In the genomic region with DNA sequence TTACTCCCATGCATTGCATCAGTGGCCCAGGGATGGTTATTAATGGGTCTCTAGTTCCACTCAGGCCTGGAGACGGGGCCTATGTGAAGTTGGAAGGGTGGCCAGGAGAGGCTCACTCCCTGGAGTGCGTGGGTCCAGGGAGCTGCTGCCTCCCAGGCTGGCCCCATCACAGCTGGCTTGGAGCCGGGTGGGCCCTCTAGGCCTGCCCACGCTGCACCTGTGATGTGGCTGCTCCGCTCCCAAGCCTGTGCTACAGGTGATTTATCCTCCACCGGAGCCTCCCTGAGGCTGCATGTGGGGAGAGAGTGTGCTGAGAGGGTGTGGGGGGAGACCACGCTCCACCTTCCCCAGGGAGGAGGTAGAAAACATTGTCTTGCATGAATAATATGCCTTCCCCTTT, we compare ENCODE assay signal across 18 mouse cellular contexts.
A peak's percentile ranks its signal among the peaks of the same experiment; 100 is the strongest.
DNase-seq lines count a peak whose midpoint lies in the region; ATAC-seq lines count a peak whose summit lies in the region.
"Had no signal": no experiment of that assay in that cellular context is flagged by ENCODE, and none has a peak within 500 bp of the region (broad histone marks: within the 10 kb centered on the region; RNA-seq: fewer than 3 reads in every experiment).

No protein-coding gene starts in this region.

- no peaks in the 10 kb centered on the region for H3K27me3 ChIP-seq in hindbrain, embryonic 10.5 days (ENCODE audit: insufficient read depth, poor library complexity, severe bottlenecking)
- no peaks in the 10 kb centered on the region for H3K27me3 ChIP-seq in hindbrain, embryonic 12.5 days
- H3K27me3 ChIP-seq in neural tube, embryonic 13.5 days = no peaks in the 10 kb centered on the region
- H3K27me3 ChIP-seq in limb, embryonic 12.5 days = no peaks in the 10 kb centered on the region
- no peaks in the 10 kb centered on the region for H3K27me3 ChIP-seq in stomach, embryonic 15.5 days (replicated peaks)
- H3K27me3 ChIP-seq: neural tube, embryonic 12.5 days; Patski had no signal

- no peaks in the 10 kb centered on the region for H3K9me3 ChIP-seq in hindbrain, embryonic 10.5 days
- H3K9me3 ChIP-seq in hindbrain, embryonic 12.5 days (replicated peaks) = no peaks in the 10 kb centered on the region
- no peaks in the 10 kb centered on the region for H3K9me3 ChIP-seq in neural tube, embryonic 13.5 days
- H3K9me3 ChIP-seq in limb, embryonic 12.5 days = no peaks in the 10 kb centered on the region
- no peaks in the 10 kb centered on the region for H3K9me3 ChIP-seq in stomach, embryonic 15.5 days
- H3K9me3 ChIP-seq: neural tube, embryonic 12.5 days had no signal

- DNase-seq in hindbrain, embryonic 10.5 days (ENCODE audit: low spot score) = no peak
- DNase-seq in neural tube, embryonic 10.5 days (ENCODE audit: extremely low spot score, low spot score) = no peak
- no peak for DNase-seq in spleen, adult 12 weeks (ENCODE audit: low spot score)
- DNase-seq in MN1 (ENCODE audit: low spot score) = no peak
- DNase-seq: cerebellum, postnatal 25 days; heart, adult 2 months; lung, postnatal 10 days; right cerebral cortex, adult 18-20 months; thymus, adult 18-20 months had no signal

- no peak overlapping the region for H3K4me2 ChIP-seq in hindbrain, embryonic 12.5 days (replicated peaks)
- no peak overlapping the region for H3K4me2 ChIP-seq in neural tube, embryonic 13.5 days
- no peak overlapping the region for H3K4me2 ChIP-seq in limb, embryonic 12.5 days
- H3K4me2 ChIP-seq in stomach, embryonic 15.5 days = no peak overlapping the region
- H3K4me2 ChIP-seq: neural tube, embryonic 12.5 days had no signal

- ATAC-seq in hindbrain, embryonic 12.5 days (ENCODE audit: low FRiP score) = no peak
- peak; percentile 41; the same call in 1 of the 2 replicates for ATAC-seq in neural tube, embryonic 13.5 days (ENCODE audit: low read depth)
- peak; percentile 32; the same call in 1 of the 2 replicates for ATAC-seq in limb, embryonic 12.5 days (ENCODE audit: insufficient number of reproducible peaks, insufficient read depth, low FRiP score, low TSS enrichment, low read depth)
- peak; percentile 35; the same call in 1 of the 2 replicates for ATAC-seq in stomach, embryonic 15.5 days (ENCODE audit: insufficient read depth, low FRiP score, low read depth)
- ATAC-seq: hindbrain, embryonic 16.5 days; Patski had no signal

- H3K9ac ChIP-seq in hindbrain, embryonic 12.5 days = no peak overlapping the region
- no peak overlapping the region for H3K9ac ChIP-seq in neural tube, embryonic 13.5 days
- no peak overlapping the region for H3K9ac ChIP-seq in limb, embryonic 12.5 days (replicated peaks)
- no peak overlapping the region for H3K9ac ChIP-seq in stomach, embryonic 15.5 days
- H3K9ac ChIP-seq: liver, embryonic 14.5 days; neural tube, embryonic 12.5 days had no signal

- H3K27ac ChIP-seq in hindbrain, embryonic 10.5 days = peak overlapping the region; percentile 68
- H3K27ac ChIP-seq in hindbrain, embryonic 12.5 days = no peak overlapping the region
- H3K27ac ChIP-seq in neural tube, embryonic 13.5 days (replicated peaks) = 0 out of 2 replicates have a peak overlapping the region, but pooled peaks have one; percentile 5
- peak overlapping the region; percentile 37 for H3K27ac ChIP-seq in limb, embryonic 12.5 days
- no peak overlapping the region for H3K27ac ChIP-seq in stomach, embryonic 15.5 days
- H3K27ac ChIP-seq: heart, adult 2 months; kidney, postnatal 0 days; liver, embryonic 14.5 days; neural tube, embryonic 12.5 days had no signal

- no peak overlapping the region for H3K4me3 ChIP-seq in hindbrain, embryonic 10.5 days
- H3K4me3 ChIP-seq in hindbrain, embryonic 12.5 days = no peak overlapping the region
- no peak overlapping the region for H3K4me3 ChIP-seq in neural tube, embryonic 13.5 days
- H3K4me3 ChIP-seq in limb, embryonic 12.5 days (replicated peaks) = no peak overlapping the region
- no peak overlapping the region for H3K4me3 ChIP-seq in stomach, embryonic 15.5 days (replicated peaks)
- H3K4me3 ChIP-seq: heart, adult 2 months; neural tube, embryonic 12.5 days had no signal

- H3K4me1 ChIP-seq in hindbrain, embryonic 10.5 days (replicated peaks) = peaks cover 12% of the 10 kb centered on the region
- peaks cover 17% of the 10 kb centered on the region for H3K4me1 ChIP-seq in hindbrain, embryonic 12.5 days
- H3K4me1 ChIP-seq in neural tube, embryonic 13.5 days (replicated peaks) = peaks cover 32% of the 10 kb centered on the region
- H3K4me1 ChIP-seq in limb, embryonic 12.5 days (replicated peaks) = peaks cover 33% of the 10 kb centered on the region
- H3K4me1 ChIP-seq in stomach, embryonic 15.5 days = no peaks in the 10 kb centered on the region

- 87% methylated on average over 7 of the region's 7 CpGs for WGBS in hindbrain, embryonic 10.5 days
- 67% methylated on average over 7 of the region's 7 CpGs for WGBS in hindbrain, embryonic 12.5 days
- 61% methylated on average over 7 of the region's 7 CpGs for WGBS in neural tube, embryonic 13.5 days
- WGBS in limb, embryonic 12.5 days = 53% methylated on average over 7 of the region's 7 CpGs
- 58% methylated on average over 7 of the region's 7 CpGs for WGBS in stomach, embryonic 15.5 days

- H3K36me3 ChIP-seq in hindbrain, embryonic 10.5 days = no peaks in the 10 kb centered on the region
- H3K36me3 ChIP-seq in hindbrain, embryonic 12.5 days = no peaks in the 10 kb centered on the region
- H3K36me3 ChIP-seq in neural tube, embryonic 13.5 days = no peaks in the 10 kb centered on the region
- no peaks in the 10 kb centered on the region for H3K36me3 ChIP-seq in limb, embryonic 12.5 days
- H3K36me3 ChIP-seq in stomach, embryonic 15.5 days = no peaks in the 10 kb centered on the region
- H3K36me3 ChIP-seq: neural tube, embryonic 12.5 days had no signal

Comparison
In these comparisons a context has a peak if more than half of its experiments do, and no peak if none do; other contexts are left out.
1. H3K27ac ChIP-seq: peak in hindbrain, embryonic 10.5 days (single experiment), neural tube, embryonic 13.5 days (single experiment) and limb, embryonic 12.5 days (single experiment); none in hindbrain, embryonic 12.5 days (single experiment) and stomach, embryonic 15.5 days (single experiment).